Mouse (Mus musculus): Measurements from ENCODE around the gene Ftcd.

- no peak for TF ChIP-seq CTCF (IDR thresholded peaks at IDR 0.05; ENCODE audit: extremely low read depth, insufficient read length, insufficient replicate concordance, low read depth, low read length)
- no peak for TF ChIP-seq POLR2A (IDR thresholded peaks at IDR 0.05; ENCODE audit: low read depth, low read length)
Observed at GRCm38 (mm10) chr10:76554061-76554460, 21.4 kb upstream of the Ftcd start.

Data from small intestine, adult 2 months (tissue).